Mouse (Mus musculus) ovary, postnatal 14 days (tissue): ENCODE measurements around the gene Pln.

Experiments used
- DNase-seq: peaks from one replicate; pipeline ENCODE4 v3.0.0; 2022; ENCODE audit warnings: low spot score

The Pln gene

DNA sequence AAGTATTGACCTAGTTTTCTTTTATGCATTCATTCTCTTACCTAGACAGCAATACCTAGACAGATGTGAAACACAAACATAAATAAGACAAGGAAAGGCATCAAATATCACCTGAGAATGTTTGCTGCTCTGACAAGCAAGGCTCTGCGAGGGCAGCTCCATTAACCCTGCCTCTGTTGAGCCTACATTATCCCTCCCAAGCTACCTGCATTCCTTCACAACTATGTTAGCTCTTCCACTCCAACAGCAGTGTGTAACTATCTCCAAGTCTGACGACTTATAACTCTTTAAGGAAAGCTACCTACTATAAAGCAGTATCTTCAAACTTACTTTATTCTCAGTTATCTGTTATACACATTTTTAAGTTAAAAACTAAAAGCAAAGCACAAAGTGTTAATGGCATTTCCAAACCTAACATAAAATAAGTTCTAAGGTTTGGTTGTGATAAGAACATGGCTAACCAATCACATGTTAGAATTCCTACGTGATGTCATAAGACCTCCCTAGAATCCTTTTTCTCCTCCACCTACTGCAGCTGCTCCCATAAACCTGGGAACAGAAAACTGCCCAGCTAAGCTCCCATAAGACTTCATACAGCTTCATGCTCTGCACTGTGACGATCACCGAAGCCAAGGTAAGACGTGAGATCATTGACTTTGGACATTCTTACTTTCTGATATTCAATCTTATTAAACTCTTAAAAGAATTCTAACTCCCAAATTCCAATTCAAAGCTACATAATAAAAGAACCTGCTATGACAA is at the start of gene Pln:
Gene Pln, plus strand, starts transcription at position 506 of the 762 bp plus-strand sequence.
- DNase-seq = no peak

DNA sequence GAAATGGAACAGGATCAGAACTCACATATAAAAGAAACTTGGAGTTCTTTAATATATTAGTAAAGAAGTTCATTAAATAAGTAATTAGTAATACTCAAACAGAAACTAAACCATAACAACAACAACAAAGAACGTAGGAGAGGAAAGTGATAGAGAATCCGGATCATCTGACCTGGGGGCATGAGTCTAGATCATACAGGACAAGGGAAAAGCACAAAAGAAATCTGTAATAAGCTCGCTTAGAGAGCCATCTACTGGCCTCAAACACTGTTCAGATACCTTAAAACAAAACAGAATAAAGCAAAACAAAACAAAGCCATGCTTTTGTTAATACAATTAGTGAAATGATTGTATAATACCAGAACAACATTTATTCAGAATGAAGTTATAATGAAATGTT is 31.6 kb upstream of the Pln start:
- no peak for DNase-seq

GRCm38 (mm10) chr10:53306674-53307073 is 30.8 kb upstream of the Pln start:
- no peak for DNase-seq

DNA sequence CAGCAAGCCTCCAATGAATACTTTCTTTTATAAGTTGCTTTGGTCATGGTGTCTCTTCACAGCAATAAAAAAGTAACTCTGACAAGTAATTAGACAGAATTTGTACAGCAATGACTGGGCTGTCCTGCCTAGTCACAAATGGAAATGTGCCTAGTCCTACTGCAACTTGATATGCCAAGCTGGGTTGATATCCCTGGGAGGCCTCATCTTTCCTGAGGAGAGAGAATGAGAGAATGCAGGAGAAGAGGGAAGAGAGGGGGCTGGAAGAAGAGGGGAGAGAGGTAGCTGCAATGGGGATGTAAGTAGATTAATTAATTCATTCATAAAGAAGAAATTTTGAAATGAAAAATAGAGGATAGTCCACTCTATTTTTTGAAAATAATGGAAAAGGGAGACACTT is 14.1 kb upstream of the Pln start:
- no peak for DNase-seq

DNA sequence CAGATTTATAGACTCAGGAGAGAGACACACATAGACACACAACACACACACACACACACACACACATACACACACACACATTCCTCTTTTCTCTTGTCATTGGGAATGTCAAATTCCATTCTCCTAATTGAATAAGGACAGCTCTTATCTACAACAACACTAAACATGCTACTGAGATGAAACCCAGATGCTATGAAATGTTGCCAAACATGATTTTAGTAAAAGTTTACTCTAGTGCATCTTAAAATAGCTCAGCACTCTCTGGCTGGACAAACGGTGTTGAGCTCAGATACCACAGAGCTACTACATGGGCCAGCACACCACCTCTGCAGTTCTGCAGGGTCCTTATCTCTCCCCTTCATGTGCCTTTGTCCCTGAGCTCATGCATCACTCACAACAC is 12.8 kb upstream of the Pln start:
- no peak for DNase-seq

DNA sequence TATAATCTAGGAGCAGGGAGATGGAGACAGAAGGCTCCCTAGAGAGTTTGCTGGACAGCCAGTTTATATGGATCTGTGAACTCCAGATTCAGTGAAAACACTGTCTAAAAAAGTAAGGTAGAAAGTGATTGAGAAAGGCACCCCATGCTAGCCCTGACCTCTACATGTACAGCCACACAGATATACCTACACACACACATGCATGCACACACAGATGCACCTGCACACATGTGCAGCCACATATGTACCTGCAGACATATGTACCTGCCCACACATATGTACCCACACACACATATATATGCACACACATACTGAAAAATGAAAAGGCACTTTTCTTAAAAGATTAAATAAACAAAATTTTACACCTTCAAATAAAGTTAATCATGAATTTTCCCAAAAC is 11.1 kb upstream of the Pln start:
- DNase-seq = no peak

DNA sequence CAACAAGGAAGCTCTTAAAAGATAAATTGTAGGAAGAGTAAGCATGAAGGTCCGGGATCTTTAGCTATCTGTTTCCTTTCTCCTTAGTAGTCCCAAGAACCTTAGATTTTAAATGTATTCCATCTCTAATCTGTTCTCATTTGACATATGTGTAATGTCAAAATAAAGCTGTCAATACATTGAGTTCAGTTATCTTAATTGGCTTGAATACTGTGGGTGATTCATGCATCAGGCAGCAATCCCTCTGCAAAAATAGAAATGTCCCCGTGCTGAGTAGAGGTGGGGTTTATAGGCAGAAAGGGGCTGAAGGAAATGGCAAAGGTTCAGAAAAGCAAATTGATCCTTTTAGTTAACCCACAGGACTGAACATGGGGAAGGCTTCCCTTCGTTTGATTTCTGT is 8.2 kb upstream of the Pln start:
- DNase-seq = no peak

DNA sequence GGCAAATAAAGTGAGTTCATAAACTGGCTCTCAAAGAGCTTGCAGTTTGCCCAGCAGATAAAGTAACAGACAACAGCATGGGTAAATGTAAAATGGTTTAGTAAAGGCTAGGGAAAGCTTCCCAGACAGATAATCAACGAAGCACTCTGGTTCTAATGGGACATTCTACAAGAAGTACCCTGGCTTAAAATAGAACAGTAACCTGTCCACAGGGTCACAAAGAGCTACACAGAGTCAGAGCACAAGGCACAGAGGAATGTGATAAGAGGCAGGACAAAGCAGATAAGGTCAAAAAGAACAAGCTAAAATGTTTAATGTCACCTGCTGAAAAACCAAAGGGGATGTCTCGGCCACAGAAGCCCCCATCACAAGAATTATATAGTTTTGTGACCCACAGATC is 4.7 kb upstream of the Pln start:
- DNase-seq = no peak

GRCm38 (mm10) chr10:53335266-53335665 is 2.2 kb upstream of the Pln start:
- no peak for DNase-seq

DNA sequence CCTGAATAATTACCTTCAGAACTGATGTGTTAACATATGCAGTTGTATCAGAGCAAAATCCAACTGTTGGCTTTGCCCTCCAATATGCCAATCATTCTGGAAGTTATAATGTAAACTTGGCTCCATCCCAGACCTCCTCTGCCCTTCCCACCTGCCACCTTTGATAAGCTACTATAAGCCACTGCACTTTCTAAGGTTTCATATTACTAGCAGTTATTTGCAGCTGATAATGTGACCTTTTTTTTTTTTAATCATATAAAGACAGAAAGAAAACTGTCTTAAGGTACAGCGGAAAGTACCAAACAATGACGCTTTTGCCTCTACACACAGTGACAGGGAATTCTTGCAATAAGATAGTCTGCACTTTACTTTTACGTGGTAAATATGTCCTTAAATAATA is 1.5 kb upstream of the Pln start:
- no peak for DNase-seq

GRCm38 (mm10) chr10:53339045-53339444 is 1.6 kb downstream of the Pln start:
- no peak for DNase-seq

DNA sequence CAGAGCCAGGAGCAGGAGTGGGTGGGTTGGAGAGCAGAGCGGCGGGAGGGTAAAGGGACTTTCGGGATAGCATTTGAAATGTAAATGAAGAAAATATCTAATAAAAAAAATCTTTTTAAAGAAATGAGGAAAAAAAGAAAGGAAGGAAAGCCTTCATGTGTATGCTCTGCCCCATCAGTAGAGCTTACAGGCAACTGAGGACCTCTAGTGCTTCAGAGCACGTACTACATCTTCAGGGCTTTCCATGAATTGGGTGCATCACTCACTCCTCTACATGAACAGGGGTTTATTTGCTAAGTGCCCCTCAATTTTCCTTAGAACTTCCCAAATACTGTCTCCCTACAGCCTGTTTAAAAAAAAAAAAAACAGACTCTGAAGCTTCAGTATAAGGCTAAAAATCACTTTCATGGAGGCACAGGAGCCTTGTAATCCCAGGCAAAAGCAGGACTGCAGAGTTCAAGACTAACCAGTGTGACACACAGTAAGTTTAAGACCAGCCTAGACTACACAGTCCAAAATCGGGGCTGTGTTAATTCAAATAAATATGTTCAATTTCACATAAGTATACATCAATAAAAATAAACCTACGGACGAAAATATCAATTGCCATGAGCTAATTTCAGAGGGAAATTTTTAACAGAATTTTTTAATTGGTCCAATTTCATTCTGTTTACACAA is 4.0 kb downstream of the Pln start:
- no peak for DNase-seq

- DNase-seq = no peak
These were observed 4.8 kb downstream of the Pln start for GRCm38 (mm10) chr10:53342166-53342728.

- DNase-seq = no peak
These were observed 5.9 kb downstream of the Pln start for GRCm38 (mm10) chr10:53343384-53343783.

GRCm38 (mm10) chr10:53343865-53344264 is 6.4 kb downstream of the Pln start:
- no peak for DNase-seq

- DNase-seq = no peak
These were observed 8.0 kb downstream of the Pln start for GRCm38 (mm10) chr10:53345508-53345907.

- DNase-seq = peak; percentile 32
These were observed 9.0 kb downstream of the Pln start for GRCm38 (mm10) chr10:53346506-53346905.

DNA sequence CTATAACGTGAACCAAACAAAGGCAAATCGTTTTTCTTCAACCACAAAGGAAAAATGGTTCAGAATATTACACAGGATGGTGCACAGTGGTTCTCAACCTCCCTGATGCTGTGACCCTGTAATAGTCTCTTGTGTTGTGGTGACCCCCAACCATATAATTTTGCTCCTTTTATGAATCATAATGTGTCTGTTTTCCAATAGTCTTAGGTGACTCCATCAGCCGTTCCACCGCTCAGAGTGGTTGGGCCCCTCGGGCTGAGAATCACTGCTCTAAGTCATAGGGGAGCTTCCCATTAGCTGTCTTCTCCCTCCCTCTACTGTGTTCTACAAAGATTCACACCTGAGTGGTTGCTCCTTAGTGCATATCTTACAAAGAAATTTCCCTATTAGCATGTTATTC is 9.4 kb downstream of the Pln start:
- no peak for DNase-seq

- peak; percentile 48 for DNase-seq
These were observed 10.6 kb downstream of the Pln start for GRCm38 (mm10) chr10:53347787-53348755.

DNA sequence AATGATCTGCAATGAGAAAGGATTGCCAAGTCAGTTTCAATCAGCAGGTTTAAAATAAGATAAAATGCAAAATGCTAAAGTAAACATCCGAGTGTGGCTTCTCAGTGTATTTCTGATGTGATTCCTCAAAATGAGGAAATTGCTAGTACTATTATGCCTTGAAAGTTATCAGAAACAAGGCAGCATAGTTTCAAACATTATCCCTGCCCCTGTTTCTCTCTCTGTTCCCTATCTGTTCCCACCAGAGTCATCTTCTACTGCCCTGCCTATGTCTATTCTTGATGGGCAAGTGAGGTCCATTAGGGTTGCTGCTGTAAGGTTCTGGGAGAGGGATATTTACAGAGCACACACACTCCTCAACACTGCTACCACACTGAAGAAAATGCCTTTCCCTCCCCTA is 11.8 kb downstream of the Pln start:
- no peak for DNase-seq

GRCm38 (mm10) chr10:53353665-53354064 is 16.2 kb downstream of the Pln start:
- DNase-seq = no peak

GRCm38 (mm10) chr10:53359016-53359415 is 21.5 kb downstream of the Pln start:
- no peak for DNase-seq
